Mouse (Mus musculus) thymus, postnatal 25 days (tissue): ENCODE results near the gene Ppa2.

Experiments
- DNase-seq: peaks from one replicate; pipeline ENCODE4 v3.0.0; 2022

The Ppa2 gene

GRCm38 (mm10) chr3:133309954-133310808 is at the start of gene Ppa2:
Gene Ppa2 (plus strand): TSS chr3:133310110.
- DNase-seq, result peak; percentile 90

GRCm38 (mm10) chr3:133271887-133272286 is 38.0 kb upstream of the Ppa2 start:
- DNase-seq, result peak; percentile 47

GRCm38 (mm10) chr3:133284587-133284986 is 25.3 kb upstream of the Ppa2 start:
- no peak for DNase-seq

- DNase-seq, result no peak
These were observed 21.1 kb upstream of the Ppa2 start for GRCm38 (mm10) chr3:133288795-133289194.

- no peak for DNase-seq
These were observed 5.6 kb upstream of the Ppa2 start for GRCm38 (mm10) chr3:133304328-133304727.

- no peak for DNase-seq
These were observed 1.5 kb upstream of the Ppa2 start for GRCm38 (mm10) chr3:133308361-133308760.

GRCm38 (mm10) chr3:133309359-133309758 is 551 bp upstream of the Ppa2 start:
- no peak for DNase-seq

GRCm38 (mm10) chr3:133310809-133311179 is 884 bp downstream of the Ppa2 start:
- no peak for DNase-seq

- DNase-seq, result no peak
These were observed 2.4 kb downstream of the Ppa2 start for GRCm38 (mm10) chr3:133312331-133312730.

GRCm38 (mm10) chr3:133312850-133313249 is 2.9 kb downstream of the Ppa2 start:
- no peak for DNase-seq

GRCm38 (mm10) chr3:133313491-133314199 is 3.7 kb downstream of the Ppa2 start:
- no peak for DNase-seq

GRCm38 (mm10) chr3:133314475-133314874 is 4.6 kb downstream of the Ppa2 start:
- peak; percentile 84 for DNase-seq

- no peak for DNase-seq
These were observed 5.1 kb downstream of the Ppa2 start for GRCm38 (mm10) chr3:133315011-133315410.

- no peak for DNase-seq
These were observed 5.7 kb downstream of the Ppa2 start for GRCm38 (mm10) chr3:133315647-133316046.

GRCm38 (mm10) chr3:133317845-133318244 is 7.9 kb downstream of the Ppa2 start:
- no peak for DNase-seq

GRCm38 (mm10) chr3:133318596-133318995 is 8.7 kb downstream of the Ppa2 start:
- DNase-seq, result no peak

- DNase-seq, result no peak
These were observed 9.9 kb downstream of the Ppa2 start for GRCm38 (mm10) chr3:133319795-133320194.

- no peak for DNase-seq
These were observed 10.4 kb downstream of the Ppa2 start for GRCm38 (mm10) chr3:133320313-133320712.

GRCm38 (mm10) chr3:133321928-133322327 is 12.0 kb downstream of the Ppa2 start:
- no peak for DNase-seq

GRCm38 (mm10) chr3:133322552-133322951 is 12.6 kb downstream of the Ppa2 start:
- peak; percentile 29 for DNase-seq

GRCm38 (mm10) chr3:133325135-133325534 is 15.2 kb downstream of the Ppa2 start:
- no peak for DNase-seq

GRCm38 (mm10) chr3:133328551-133328950 is 18.6 kb downstream of the Ppa2 start:
- no peak for DNase-seq

- no peak for DNase-seq
These were observed 19.5 kb downstream of the Ppa2 start for GRCm38 (mm10) chr3:133329406-133329805.

GRCm38 (mm10) chr3:133331184-133331866 is 21.4 kb downstream of the Ppa2 start:
- DNase-seq, result no peak
